Mouse (Mus musculus) lung, postnatal 0 days (tissue): ENCODE data around the gene Fank1. TPM values are rescaled to one million over a fixed set of nuclear protein-coding genes. Genes with fewer than 3 reads are reported as not detected.

Source experiments
- ATAC-seq: fragments of 200-750 bp; cut with Nextera tagmentation; 2 replicates; pipeline ENCODE4 v1.8.0; 2017; ENCODE audit warnings: moderate library complexity
- DNase-seq: peaks from one replicate; pipeline ENCODE4 v3.0.0-alpha.2; 2016; ENCODE audit warnings: low spot score
- H3K27ac ChIP-seq: fragments of 300-500 bp; sonication (generic); 2 replicates; pipeline ENCODE4 v1.5.1; 2014; ENCODE audit warnings: antibody characterized with exemption, mild to moderate bottlenecking, low read length, mixed read lengths
- H3K27me3 ChIP-seq: fragments of 300-500 bp; sonication (generic); replicated peaks from 2 replicates; pipeline ENCODE4 v1.6.1; 2014; ENCODE audit warnings: low read length, mixed read lengths; ENCODE audit not compliant: insufficient read depth
- H3K36me3 ChIP-seq: fragments of 300-500 bp; sonication (generic); 2 replicates; pipeline ENCODE4 v1.6.1; 2014; ENCODE audit warnings: low read length, mixed read lengths; ENCODE audit not compliant: insufficient read depth
- H3K4me1 ChIP-seq: fragments of 300-500 bp; sonication (generic); 2 replicates; pipeline ENCODE4 v1.6.1; 2014; ENCODE audit warnings: antibody characterized with exemption, low read depth, low read length, mixed read lengths; ENCODE audit not compliant: insufficient read depth
- H3K4me2 ChIP-seq: fragments of 300-500 bp; sonication (generic); replicated peaks from 2 replicates; pipeline ENCODE4 v1.6.1; 2014; ENCODE audit warnings: low read depth, mild to moderate bottlenecking, low read length, moderate library complexity, mixed read lengths
- H3K4me3 ChIP-seq: fragments of 300-500 bp; sonication (generic); 2 replicates; pipeline ENCODE4 v1.5.1; 2014; ENCODE audit warnings: low read depth, low read length
- H3K9ac ChIP-seq: fragments of 300-500 bp; sonication (generic); replicated peaks from 2 replicates; pipeline ENCODE4 v1.6.1; 2014; ENCODE audit warnings: low read depth, mild to moderate bottlenecking
- H3K9me3 ChIP-seq: fragments of 300-500 bp; sonication (generic); 2 replicates; pipeline ENCODE4 v1.6.1; 2016; ENCODE audit warnings: low read length, mixed read lengths
- CTCF ChIP-seq: IDR thresholded peaks from 2 replicates; pipeline ENCODE4 v1.5.1; 2016; ENCODE audit warnings: antibody characterized with exemption, mild to moderate bottlenecking
- EP300 ChIP-seq: IDR thresholded peaks from 2 replicates; pipeline ENCODE4 v1.6.1; 2016; ENCODE audit warnings: antibody characterized with exemption, mild to moderate bottlenecking, control low read depth
- WGBS: fragments of 180-500 bp; shearing (Covaris S2); extraction: QIAGEN DNeasy Blood & Tissue Kit; methylation state at CpG from one replicate; pipeline ENCODE4 v1.1.7; 2014; 5-methylcytosine and 5-hydroxymethylcytosine counted together
- polyA plus RNA-seq: library from polyadenylated mRNA; unstranded; fragments of >200 nt; fragmentation: Nextera tagmentation; extraction: Ambion mirVana; gene quantifications from 2 replicates; pipeline ENCODE4 v1.2.1, GENCODE M21; 2015

Fank1 gene
- 6.8 and 6.9 TPM in 2 replicates for polyA plus RNA-seq

DNA sequence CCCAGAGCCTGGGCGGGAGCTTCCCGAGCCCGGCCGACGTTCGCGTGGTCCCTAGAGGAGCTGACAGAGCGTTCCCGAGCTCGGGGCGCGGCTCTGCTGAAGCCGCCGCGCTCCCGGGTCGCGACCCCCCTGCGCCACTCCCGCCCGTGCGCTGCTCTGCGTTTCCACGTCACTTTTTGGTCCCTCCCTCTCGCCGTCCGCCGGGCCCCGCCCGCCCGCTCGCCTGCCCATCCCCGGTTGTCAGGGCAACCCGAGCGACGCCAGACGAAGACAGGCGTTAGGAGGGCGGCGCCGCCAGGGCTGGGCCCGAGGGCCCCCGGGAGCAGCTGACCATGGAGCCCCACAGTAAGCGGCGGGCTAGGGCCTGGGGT, at the start of gene Fank1:
Fank1 (plus strand) TSS at position 236 of the 371 bp plus-strand sequence.
- H3K27ac ChIP-seq, result no peak within 1 kb of the TSS
- H3K27me3 ChIP-seq, result no peaks in the 10 kb centered on the region
- no peaks in the 10 kb centered on the region for H3K9me3 ChIP-seq
- ATAC-seq (peak; percentile 97), DNase-seq (peak; percentile 95)
- H3K4me2 ChIP-seq, result peak within 1 kb of the TSS; percentile 90
- H3K4me3 ChIP-seq, result peak within 1 kb of the TSS; percentile 67
- TF ChIP-seq EP300 (no peak), CTCF (no peak)
- peaks cover 3% of the 10 kb centered on the region; the same call in 1 of the 2 replicates for H3K4me1 ChIP-seq
- 4% methylated on average over 44 of the region's 45 CpGs for WGBS
- no peaks in the 10 kb centered on the region for H3K36me3 ChIP-seq
- H3K9ac ChIP-seq, result peak within 1 kb of the TSS; percentile 51

DNA sequence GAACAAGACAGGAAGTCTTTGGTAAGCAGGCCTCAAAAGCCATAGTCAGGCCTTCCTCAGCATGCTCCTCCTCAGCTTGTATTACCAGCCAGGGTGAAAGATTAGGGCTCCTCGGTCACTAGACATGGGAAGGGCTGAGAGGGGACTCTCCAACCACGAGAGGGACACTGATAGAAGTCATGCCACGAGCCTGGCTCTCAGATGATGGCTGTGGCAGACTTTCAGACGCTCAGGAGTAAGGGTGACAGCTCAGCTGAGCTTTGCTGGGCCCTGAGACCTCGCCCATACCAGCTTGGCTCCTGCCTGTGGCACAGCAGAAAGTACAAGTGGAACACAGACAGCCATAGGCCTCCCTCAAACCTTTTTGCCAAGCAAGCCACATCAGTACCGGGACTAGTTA, 49.6 kb upstream of the Fank1 start:
- no peak overlapping the region for H3K27ac ChIP-seq
- TF ChIP-seq CTCF, result no peak
- no peak for TF ChIP-seq EP300

DNA sequence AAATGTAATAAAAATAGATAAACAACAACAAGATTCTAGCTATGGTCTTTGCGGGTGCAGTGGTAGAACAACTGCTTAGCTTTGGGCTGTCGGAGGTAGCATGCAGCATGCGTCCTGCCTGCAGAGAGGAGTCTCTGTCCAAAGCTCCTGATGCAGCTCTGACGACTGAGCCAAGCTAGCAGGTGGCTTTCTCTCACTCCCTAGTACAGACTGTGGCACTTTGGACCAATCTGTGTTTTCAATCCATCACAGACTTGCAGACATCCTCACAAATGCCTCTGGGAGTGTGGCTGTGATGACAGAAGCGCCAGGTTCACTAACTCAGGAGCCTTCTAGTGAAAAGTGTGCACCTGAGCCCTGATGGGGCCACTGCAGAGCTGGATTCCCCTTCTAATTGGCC, 47.3 kb upstream of the Fank1 start:
- Histone ChIP-seq H3K36me3 (peaks cover 3% of the 10 kb centered on the region; the same call in 1 of the 2 replicates), H3K9ac (no peak overlapping the region), H3K4me3 (no peak overlapping the region), H3K9me3 (no peaks in the 10 kb centered on the region), H3K27me3 (no peaks in the 10 kb centered on the region), H3K27ac (no peak overlapping the region), H3K4me1 (no peaks in the 10 kb centered on the region), H3K4me2 (no peak overlapping the region)
- WGBS, result 83% methylated on average over 5 of the region's 5 CpGs
- DNase-seq (no peak), ATAC-seq (no peak)
- TF ChIP-seq EP300, result no peak
- no peak for TF ChIP-seq CTCF

More for the DNA sequence above, 49.6 kb upstream of the Fank1 start:
- no peak for ATAC-seq
- Histone ChIP-seq H3K9ac (no peak overlapping the region), H3K27me3 (no peaks in the 10 kb centered on the region), H3K4me2 (no peak overlapping the region), H3K4me1 (no peaks in the 10 kb centered on the region), H3K36me3 (peaks cover 6% of the 10 kb centered on the region; the same call in 1 of the 2 replicates), H3K9me3 (no peaks in the 10 kb centered on the region), H3K4me3 (no peak overlapping the region)
- DNase-seq, result no peak
- 68% methylated on average over 6 of the region's 6 CpGs for WGBS

DNA sequence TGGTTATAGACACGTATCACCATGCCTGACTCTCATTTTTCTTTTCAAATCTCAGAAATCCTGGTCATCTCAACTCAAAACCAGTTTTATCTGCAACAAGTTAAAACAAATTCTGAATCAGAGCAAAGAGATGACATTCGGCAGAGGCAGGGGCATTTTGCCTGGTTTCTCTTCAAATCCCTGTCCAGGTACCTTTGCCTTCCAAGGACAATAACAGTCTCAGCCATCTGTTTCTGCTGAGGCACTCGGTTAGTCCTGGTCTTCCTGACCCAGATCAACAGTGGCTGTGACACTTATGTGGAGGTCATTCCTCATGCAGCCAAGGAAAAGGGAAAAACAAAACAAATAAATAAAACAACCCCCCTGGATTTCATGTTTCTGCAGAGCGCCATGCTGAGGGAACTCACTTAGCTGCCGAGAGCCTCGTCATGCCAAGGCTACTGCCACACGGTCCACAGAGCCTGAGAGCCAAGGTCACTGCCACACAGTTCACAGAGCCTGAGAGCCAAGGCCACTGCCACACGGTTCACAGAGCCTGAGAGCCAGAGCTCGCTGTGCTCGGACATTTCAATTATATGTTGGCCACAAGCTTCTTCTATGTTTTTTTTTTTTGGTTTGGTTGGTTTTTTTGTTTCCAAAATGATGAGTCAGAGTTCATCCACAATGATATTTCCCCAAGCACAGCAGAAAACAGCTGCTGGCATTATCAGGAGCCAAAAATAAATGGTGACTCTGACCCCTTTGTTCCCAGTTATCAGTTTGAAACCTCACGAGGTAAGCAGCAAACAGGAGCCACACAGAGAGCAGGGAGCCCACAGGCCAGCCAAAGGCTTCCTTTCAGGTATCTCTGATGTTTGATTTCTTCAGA, 46.1 kb upstream of the Fank1 start:
- no peaks in the 10 kb centered on the region for H3K9me3 ChIP-seq
- H3K36me3 ChIP-seq, result no peaks in the 10 kb centered on the region
- WGBS, result 72% methylated on average over 11 of the region's 11 CpGs
- H3K9ac ChIP-seq, result no peak overlapping the region
- no peaks in the 10 kb centered on the region for H3K27me3 ChIP-seq
- H3K4me2 ChIP-seq, result no peak overlapping the region
- H3K27ac ChIP-seq, result no peak overlapping the region
- no peak for ATAC-seq
- no peak for DNase-seq
- H3K4me1 ChIP-seq, result no peaks in the 10 kb centered on the region
- H3K4me3 ChIP-seq, result no peak overlapping the region
- no peak for TF ChIP-seq EP300
- TF ChIP-seq CTCF, result no peak

DNA sequence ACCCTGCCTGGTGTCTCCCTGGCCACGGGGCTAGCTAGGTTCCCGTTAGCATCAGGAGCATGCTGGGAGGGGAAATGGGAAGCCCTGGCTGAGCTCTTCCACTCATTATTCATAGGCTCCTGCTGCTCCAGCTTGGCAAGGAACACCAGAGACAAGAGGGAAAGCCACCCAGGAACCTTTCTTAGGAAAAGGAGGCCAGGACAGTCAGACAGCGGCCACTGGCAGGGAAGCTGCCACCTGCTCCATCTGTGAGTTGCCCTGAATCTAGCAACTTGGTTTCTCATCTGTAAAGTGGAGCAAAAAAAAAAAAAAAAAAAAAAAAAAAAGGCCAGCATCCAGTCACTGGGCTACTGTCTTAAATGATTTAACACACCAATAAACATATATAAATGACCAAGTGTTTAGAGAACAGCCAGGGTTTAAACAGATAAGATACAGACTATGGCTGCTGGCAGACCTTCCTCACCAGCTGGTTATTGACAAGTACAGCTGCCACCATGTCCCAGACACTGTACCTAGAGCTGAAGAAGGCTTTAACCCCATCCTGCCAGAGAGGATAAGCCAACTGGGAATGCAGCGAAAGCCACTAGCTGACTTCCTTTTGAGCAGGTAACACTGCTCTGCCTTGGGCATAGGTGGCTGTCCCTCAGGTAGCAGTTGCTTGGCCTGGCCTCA, 44.6 kb upstream of the Fank1 start:
- WGBS, result 70% methylated on average over 4 of the region's 4 CpGs
- Histone ChIP-seq H3K27ac (no peak overlapping the region), H3K4me1 (no peaks in the 10 kb centered on the region), H3K4me3 (no peak overlapping the region), H3K9me3 (no peaks in the 10 kb centered on the region), H3K27me3 (no peaks in the 10 kb centered on the region), H3K4me2 (no peak overlapping the region), H3K36me3 (no peaks in the 10 kb centered on the region), H3K9ac (no peak overlapping the region)
- DNase-seq, result no peak
- no peak for ATAC-seq
- TF ChIP-seq CTCF (no peak), EP300 (no peak)

DNA sequence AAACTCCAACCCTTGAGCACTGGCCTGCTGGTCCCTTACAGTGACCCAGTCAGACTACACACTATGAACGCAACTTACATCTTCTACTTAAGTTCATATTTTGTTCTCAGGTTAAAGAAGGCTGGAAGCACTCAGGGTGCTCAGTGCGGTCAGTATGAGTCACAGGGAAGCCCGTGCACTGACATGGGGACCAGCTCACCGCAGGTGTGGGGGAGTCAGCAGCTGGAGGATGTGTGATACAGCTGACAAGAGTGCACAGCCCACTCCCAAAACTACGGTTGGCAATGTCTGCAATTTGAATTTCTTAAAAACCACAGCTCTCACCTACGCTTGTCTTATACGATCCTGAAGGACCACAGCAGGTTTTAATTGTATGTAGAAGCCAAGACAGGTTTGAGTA, 36.1 kb upstream of the Fank1 start:
- Histone ChIP-seq H3K27me3 (no peaks in the 10 kb centered on the region), H3K27ac (no peak overlapping the region), H3K4me2 (no peak overlapping the region), H3K9ac (no peak overlapping the region), H3K4me1 (no peaks in the 10 kb centered on the region), H3K9me3 (no peaks in the 10 kb centered on the region), H3K4me3 (no peak overlapping the region), H3K36me3 (peaks cover 4% of the 10 kb centered on the region; the same call in 1 of the 2 replicates)
- 89% methylated on average over 7 of the region's 7 CpGs for WGBS
- DNase-seq (no peak), ATAC-seq (no peak)
- TF ChIP-seq CTCF (no peak), EP300 (no peak)
